Mouse (Mus musculus) retina, postnatal 7 days (tissue): Measurements from ENCODE around the gene Gm20388.

Experiments used
- DNase-seq: peaks from one replicate; pipeline ENCODE4 v3.0.0-alpha.2; 2012; ENCODE audit warnings: low read depth, low spot score

The Gm20388 gene

DNA sequence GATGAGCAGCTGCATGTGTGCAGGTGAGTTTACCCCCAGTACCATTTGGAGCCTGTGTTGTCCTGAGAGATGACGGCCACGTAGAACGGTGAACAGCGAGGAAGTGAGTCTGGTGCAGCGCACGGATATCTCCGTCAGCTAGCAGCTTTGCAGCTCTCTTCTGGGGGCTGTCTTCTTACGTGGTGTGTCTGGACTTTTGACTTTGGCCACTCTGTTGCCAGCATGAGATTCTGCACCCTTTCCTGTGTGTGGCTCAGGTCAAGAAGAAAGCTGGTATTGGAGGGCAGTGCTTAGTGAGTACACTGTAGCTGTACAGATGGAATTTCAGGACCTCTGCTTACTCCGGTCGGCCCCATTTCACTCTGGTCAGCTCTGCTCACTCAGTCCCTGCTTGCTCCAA, 47.4 kb downstream of the Gm20388 start:
- DNase-seq: no peak

DNA sequence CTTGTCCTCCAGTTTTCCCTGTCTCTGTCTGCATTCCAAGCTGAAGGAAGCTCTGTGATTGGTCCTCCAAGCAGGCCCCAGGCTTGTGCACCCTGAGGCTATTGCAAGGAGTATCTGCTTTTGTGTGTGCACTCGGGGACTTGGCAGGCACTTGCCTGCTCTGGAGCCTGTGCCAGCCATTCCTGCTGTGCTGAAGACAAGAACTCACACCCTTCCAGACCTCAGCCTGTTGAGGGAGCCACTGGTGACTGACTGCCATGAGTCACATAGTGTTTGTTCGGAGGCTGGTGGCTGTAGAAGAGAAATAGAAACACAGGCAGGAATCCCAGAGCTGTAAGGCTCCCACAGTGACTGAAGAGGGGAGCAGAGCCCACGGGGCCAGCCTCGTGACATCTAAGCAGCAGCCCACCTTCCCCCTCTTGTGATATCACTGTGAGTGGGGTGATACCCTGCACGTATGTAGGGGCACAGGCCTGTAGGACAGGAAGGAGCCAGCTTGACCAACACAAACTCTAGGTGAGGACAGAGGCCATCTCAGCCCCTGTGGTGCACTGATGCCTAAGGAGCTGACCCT, 50.0 kb downstream of the Gm20388 start:
- no peak for DNase-seq

DNA sequence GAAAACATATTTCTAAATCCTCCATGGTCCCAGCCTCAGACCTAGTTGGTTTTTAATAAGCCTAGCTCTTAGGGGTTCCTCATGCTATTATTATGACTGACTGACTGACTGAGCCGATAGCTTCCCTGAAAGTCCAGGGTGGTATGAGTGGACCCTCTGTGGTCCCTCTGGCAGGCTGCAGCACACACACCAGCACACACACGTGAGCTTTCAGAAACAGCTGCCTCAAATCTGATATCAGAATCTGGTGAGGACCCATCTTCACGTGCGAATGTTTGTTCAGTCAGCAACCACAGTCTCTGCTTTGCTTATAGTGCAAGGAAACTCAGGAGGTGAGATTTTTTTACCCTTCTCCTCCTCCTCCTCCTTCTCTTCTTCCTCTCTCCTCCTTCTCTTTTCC, 54.2 kb downstream of the Gm20388 start:
- DNase-seq: no peak

DNA sequence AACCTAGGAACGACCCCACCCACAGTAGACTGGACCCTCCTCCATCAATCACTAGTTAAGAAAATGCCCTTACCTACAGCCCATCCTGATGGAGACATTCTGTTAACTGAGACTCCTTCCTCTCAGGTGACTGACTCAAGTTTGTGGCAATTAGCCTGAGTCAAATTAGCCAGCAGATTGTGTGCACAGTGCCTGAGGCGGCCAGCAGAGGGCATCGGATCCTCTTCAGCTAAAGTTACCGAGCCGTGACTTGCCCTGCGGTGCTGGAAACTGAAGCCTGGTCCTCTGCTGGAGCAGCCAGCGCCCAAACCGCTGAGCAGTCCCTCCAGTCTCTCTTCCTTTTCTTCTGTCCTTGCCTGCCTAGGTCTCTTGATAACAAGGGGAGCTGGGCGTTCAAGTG, 56.8 kb downstream of the Gm20388 start:
- DNase-seq: no peak

DNA sequence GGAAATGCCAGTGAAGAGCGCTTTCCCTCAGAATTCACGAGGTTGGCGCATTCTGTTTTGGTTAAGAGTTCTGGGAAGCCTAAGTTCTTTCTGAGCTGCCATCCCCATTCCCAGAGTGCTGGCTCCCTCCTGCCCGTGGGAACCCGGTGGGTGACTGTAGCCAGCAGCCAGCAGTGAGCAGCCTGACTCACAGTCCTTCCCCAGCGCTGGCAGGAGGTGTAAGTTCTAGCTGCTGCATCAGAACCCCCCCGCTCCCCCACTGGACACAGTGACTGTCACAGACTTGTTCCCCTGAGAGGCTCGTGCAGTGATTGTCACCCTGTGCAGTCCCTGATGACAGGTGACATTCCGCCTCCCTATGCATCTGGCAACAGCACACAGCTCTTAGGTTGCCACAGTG, 59.5 kb downstream of the Gm20388 start:
- DNase-seq: no peak

DNA sequence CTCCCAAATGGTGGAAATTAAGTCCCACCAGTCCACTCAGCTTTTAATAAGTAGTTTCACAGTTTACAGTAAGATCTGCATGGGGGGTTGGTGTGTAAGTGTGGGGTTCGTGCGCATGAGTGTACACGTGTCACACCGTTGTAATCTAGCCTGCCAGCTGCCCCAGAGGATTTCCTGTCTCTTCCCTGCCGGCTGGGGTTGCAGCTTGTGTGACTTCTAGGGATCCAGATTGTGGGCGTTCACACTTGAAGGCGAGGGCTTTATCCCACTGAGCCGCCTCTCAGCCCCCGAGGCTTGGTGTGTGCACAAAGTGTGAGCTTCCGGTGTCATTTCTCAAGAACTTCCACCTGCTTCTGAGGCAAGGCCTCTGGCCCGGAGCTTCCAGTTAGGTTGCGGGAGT, 61.9 kb downstream of the Gm20388 start:
- no peak for DNase-seq

DNA sequence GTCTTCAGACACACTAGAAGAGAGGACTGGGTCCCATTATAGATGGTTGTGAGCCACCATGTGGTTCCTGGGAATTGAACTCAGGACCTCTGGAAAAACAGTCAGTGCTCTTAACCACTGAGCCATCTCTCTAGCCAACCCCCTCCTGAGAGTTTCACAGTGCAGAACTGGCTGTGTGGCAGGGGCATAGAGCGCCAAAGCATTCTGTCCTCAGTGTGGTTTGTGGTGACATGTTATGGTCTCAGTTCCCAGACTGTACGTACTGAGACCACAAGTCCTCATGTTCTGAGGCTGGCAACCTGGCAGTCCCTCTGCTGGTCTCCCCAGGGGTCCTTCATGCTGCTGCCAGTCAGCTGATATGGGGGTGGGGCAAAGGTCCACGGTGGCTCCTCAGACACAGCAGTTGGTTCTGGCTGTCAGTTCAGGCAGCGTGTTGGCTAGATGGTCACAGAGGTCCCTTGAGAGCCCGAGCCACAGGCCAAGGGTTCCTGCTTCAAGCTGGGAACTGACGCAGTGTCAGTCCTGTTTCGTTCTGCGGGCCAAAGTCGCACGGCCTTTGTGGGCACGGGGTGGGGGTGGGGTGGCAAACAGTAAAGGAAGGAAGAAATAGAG, 68.2 kb downstream of the Gm20388 start:
- DNase-seq: no peak

DNA sequence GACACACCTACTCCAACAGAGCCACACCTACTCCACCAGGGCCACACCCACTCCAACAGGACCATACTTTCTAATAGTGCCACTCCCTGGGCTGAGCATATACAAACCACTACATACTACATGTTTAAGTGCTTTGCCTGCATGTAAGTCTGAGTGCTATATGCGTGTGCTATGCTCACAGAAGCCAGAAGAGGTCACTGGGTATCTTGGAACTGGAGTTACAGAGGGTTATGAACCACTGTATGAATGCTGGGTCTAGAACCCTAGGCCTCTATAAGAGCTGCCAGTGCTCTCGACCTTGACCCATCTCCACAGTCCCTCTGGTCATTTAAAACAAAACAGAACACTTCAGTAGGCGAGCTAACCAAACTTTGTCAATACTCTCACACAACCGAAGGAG, 70.6 kb downstream of the Gm20388 start:
- DNase-seq: no peak

DNA sequence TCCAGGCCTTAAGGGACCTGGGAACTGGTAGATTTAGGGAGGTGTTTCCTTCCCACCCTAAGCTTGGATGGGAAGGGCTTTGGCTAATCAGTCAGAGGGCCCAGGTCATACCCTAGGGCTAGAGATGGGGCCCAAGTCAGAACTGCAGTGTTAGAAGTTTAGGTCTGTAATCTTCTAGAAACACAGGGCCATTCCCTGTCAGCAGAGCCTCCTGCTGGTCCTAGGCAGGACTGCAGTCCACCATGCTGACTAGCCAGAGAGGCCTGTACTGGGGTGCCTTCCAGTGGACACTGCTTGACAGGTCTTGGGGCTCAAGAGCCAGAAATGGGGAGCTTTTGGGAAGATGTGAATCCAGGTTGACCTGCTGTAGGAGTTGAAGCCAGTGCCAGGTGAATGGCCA, 73.4 kb downstream of the Gm20388 start:
- DNase-seq: no peak

DNA sequence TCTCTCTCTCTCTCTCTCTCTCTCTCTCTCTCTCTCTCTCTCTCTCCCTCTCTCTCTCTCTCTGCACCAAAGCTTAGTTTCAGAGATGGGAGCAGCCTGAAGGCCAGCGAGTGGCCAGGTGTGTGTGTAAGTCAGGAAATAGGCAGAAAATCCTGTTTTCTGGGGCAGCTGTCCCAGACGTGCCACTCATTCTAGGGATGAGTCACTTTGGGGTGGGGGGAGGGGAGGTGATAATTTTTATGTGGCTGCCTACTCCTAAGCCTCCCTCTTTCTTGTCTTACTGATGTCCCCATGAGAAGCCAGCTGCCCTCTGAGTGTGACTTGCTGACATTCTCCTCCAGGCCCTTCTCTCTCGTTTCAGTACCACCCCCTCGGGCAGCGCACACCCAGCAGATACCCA, 75.5 kb downstream of the Gm20388 start:
- no peak for DNase-seq

DNA sequence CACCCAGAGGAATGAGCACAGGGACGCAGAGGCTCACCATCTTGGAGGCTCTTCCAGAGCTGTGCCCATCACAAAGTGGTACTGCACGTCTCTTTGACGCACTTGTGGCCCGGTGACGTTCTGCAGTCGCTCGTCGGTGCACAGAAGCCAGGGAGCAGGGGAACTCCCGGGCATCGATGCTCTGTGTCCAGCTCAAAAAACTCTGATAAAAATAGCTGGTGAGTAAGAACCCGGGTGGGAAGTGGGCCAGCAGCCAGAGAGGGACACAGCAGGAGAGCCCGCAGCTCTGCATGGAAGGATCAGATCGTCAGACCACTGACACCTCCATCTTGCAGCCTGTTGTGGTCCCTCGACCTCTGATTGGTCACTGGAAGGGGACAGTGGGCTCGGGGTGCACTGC, 77.4 kb downstream of the Gm20388 start:
- no peak for DNase-seq

DNA sequence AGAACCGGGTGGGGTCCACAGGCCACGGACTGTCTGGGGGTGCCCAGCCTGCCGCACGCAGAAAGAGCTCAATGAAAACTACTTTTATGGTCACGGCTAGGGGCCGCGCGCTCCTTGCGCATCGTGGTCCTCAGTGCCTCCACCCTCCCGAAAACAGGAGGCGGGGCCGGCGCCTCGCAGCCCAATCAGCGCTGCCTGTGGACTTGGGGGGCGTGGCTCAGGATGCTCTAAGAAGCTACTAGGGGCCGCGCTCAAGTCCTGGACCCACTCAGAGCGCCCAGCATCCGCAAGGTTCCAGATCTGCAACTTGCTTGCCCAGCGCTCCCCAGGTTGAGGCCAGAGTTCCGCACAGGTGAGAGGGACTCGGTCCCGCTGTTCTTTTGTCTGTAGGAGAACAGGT, 81.6 kb downstream of the Gm20388 start, which contains the start of gene Crispld2:
Gene Crispld2, plus strand, starts transcription at position 190 of the 400 bp plus-strand sequence.
- DNase-seq: peak; percentile 43

DNA sequence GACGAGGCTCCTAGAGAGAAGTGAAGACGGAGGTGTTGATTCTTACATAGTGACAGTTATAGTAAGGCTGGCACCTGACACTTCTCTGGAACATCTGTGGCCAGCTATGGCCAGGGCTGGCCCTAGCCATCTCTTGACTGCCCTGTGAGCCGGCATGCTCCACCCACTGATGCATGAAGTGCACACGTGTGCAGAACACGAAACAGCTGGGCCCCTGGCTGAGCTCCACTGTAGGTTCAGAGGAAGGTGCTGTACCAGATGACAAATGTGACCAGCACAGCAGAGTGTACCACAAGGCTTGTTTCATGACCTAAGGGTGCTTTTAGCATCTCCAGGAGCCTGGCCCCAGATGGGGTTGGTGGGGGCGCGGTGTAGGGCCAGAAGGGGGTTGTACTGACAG, 83.5 kb downstream of the Gm20388 start:
- no peak for DNase-seq

DNA sequence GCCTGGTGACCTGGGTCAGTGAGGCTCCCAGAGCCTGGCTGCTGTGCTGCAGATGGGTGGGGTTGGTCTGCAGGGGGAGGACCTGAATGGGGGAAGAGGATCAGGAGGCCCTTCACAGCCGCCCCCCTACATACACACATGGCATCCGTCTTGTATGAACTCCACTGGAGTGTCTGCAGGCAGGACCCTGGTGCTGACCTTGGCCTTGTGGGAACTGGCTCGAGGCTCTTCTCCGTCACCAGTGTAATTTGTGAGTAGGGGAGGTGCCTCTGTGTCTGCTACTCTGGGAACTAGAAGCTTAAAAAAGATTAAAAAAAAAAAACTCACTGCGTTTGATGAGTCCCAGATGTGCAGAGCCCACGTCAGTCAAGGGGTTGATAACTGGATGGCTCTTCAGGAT, 83.9 kb downstream of the Gm20388 start:
- DNase-seq: no peak

DNA sequence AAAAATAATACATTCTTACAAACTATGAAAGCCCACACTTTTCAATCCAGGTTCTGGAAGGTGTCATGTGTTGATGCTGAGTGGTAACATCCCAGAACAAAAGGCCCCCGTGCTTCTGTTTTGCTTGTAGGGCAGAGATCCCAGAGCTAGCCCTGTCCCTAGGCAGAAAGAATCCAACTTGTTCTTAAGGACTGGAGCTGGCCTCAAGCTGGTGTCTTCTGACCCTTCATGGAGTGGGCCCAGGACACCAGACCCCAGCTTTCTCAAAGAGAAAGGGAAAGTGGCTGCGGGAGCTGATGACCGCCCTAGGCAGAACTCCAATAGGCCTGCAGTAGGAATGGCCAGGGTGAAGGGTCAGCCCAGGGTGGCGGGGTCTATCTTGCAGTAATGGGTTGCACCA, 86.6 kb downstream of the Gm20388 start:
- no peak for DNase-seq

DNA sequence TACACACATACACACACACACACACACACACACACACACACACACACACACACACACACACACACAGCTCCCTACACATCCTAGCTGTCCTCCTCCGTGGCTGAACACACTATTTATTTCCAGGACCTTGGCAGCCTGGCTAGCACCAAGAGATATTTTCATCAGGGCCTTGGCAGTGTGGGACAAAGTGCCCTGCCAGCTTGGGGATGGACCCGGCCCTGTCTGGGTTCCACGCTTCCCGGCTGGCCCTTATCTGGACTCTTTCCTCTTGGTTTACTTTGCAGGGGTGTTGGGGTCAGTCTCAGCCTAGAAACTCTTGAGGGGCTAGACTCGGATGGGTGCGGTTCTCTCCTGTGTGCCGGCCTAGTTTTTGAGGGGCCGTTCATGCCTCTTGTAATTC, 89.8 kb downstream of the Gm20388 start:
- DNase-seq: no peak

DNA sequence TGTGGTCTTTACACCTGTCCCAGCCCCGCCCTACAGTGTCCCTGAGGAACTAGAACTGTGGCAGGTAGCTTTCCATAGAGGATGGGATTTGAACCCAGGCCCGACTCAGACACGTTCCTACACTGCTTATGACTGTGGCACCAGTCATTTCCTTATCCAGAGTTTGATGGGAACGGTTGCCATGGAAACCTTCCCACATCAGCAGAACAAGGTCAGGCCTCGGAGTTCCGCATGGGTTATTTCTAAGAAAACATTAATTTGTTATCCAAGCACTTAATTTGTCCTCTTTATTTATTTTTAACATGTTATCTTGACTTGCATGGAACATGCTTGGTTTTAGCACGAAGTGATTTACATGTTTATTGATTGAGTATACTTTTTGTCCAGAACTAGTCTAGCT, 91.1 kb downstream of the Gm20388 start:
- DNase-seq: no peak

DNA sequence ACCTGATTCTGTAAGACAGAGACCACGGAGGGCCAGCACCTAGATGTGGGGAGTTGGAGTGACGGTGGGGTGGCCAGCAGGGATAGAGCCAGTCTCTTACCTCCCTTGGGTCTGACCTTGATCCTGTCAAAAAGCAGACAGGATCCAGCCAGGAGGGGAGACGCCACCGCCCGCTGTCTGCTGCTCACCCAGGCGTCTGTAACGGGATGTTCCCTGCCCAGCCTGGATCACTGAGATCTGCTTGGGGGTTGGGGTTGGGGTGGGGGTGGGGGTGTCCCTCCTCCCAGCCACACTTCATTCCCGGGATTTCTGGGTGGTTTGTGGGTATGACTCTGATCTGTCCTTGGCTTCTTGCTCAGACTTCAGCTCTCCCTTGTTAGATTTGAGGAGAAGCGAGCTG, 91.7 kb downstream of the Gm20388 start:
- no peak for DNase-seq

DNA sequence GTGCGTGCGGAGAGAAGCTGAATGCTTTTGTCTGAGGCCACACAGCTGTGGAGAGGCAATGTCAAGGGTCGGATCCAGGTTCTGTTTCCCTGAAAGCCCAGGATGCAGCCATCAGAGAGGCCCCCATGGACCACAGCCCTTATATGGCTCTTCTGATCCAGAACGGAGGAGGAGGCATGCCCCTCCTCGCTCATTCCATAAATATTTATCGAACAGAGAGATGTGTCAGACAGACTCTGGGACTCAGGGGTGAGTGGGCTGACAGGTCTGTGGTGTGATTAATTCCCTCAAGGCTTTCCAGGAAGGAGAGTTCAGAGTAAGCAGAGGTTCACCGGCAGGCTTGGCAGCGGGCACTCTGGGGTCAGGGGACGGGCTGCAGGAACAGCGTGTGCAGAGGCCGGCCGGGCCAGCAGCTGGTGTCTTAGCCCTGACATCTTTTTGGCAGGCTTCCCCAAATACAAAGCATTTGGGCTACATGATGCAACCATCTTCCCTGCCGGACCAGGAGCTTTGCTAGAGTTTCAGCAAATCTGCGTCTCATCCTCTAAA, 93.6 kb downstream of the Gm20388 start:
- DNase-seq: no peak

DNA sequence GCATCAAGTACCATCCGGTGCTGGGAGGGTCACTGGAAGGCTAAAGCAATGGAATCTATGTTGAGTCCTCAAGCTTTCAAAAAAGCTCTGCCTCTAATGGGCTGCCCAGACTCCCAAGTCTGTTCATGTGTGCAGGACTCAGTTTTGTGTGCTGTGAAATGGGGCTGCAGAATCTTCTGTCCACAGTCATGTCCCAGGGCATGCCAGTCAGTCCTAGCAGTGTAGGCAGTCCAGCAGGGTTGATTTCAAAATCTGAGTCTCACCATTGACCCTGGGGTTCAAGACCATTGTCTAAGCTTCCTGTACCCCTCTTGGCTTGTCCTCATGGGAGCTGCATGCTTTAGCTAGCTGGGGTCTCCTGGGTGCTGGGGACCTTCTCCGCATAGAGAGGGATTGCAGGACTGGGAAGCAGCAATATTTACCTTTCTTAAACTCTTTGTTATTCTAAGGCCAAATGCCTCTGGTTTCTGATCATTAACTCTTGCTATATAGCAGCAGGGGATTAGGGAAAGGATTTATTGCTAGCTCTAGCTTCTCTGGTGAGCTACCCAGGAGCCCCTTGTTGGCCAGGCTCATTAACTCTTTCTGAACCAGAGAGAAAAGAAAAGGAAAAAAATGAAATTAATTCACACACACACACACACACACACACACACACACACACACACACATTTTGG, 94.2 kb downstream of the Gm20388 start:
- no peak for DNase-seq

DNA sequence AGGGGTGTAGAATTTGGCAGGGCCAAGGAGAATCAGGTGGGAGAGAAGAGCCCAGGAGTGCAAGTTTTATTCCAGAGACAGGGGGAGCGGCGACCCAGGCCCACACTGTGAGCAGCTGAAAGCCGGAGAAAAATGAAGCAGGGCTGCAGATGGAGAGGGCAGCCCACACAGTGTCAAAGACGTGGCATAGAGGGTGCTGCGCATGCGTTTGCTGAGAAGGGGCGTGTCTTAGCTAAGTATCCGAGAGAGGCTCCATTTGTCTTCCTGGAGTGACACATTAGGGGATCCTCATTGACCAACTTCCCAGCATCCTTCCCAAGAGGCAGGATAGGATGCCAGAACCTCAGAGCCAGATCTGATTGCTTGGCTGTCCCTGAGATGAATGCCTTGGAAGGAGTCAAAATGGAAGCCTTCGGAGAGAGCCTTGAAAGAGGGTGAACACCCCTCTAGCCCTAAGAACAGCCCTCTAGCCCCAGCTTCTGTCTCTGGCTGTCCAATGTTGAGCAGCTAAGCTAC, 96.1 kb downstream of the Gm20388 start:
- DNase-seq: no peak

DNA sequence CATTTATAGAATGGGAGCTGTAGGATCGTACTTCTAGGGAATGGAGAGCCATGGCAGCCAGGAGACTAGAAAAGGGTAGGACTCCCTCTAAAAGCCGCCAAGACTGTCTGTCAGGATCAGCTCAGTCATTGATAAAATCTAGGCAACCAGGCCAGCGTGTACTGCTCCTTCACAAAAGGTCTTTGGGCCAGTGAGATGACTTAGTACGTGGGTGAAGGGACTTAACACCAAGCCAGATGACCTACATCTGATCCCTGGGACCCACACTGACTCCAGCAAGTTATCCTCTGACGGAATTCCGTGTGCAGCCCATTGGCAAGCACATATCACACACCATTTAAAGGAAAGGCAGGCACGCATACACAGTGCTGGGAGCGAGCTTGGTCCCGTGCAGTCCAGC, 96.5 kb downstream of the Gm20388 start:
- no peak for DNase-seq

DNA sequence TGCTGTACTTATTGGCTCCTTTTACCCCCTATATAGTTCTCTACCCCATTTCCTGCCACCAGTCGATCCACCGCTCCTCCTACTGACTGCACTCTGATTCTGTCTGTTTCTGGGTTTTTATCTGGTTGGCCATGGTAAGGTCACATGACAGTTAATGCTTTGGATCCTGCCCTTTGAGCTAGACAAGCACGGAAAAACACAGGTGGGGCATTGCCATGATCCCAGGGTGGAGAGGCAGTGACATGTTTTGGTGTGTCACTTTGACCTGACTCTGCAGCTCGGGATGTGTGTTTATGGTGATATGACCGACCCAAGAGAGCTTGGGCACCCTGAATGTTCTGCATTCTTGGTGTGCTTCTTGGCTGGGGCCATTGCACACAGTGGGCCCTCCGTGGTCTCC, 98.6 kb downstream of the Gm20388 start:
- no peak for DNase-seq
